Mouse (Mus musculus): ENCODE results near the gene Cabp7. TPM values are rescaled to one million over a fixed set of nuclear protein-coding genes. Genes with fewer than 3 reads are reported as not detected.

The Cabp7 gene
- polyA plus RNA-seq, 1 experiment from 2014 or later, result 5.1 TPM

DNA sequence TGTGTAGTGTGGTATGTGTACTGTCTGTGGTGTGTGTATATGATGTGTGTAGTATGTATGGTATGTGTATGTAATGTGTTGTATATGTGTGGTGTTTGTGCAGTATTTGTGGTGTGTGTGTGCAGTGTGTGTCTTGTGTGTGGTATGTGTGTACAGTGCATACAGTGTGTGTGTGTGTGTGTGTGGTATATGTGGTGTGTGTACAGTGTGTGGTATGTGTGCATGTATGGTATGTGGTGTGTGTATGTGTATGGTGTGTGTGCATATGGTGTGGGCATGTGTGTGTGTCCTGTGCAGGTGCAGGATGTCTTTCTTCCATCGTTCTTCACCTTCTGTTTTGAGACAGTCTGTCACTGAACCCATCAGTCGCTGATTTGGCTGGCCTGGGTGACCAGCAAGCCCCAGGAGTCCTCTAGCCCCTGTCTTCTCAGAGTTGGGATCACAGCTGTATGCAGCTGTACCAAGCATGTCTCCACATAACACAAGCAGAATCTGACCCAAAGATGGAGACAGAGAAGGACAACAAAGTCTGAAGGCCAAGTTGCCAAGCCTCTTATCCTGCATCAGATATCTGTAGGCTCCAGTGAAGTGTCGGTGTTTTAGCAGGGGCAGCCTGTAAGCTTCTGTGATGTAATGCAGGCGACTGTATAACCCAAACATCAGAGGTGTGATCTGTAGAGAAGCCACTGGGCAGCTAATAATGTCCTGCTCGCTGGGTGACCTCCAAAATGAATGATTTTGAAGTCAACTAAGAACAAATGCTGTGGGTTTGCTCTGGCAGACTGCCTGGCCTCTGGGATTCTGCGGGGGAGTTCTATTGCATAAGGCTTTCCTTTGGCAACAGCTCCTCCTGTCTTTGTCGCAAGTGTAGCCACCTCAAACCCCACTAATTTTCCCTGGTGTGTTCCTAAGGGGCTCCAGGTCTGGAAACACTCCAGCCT, 49.3 kb downstream of the Cabp7 start:
- Histone ChIP-seq H3K27me3 (replicated peaks) (no peaks in the 10 kb centered on the region), H3K36me3 (peaks cover 14% of the 10 kb centered on the region), H3K27ac (no peak overlapping the region), H3K9ac (no peak overlapping the region), H3K4me2 (replicated peaks) (no peak overlapping the region), H3K4me3 (no peak overlapping the region), H3K9me3 (no peaks in the 10 kb centered on the region), H3K4me1 (no peaks in the 10 kb centered on the region)
- WGBS, result 64% methylated on average over 7 of the region's 7 CpGs
- ATAC-seq (ENCODE audit: low FRiP score, low read depth), result no peak

DNA sequence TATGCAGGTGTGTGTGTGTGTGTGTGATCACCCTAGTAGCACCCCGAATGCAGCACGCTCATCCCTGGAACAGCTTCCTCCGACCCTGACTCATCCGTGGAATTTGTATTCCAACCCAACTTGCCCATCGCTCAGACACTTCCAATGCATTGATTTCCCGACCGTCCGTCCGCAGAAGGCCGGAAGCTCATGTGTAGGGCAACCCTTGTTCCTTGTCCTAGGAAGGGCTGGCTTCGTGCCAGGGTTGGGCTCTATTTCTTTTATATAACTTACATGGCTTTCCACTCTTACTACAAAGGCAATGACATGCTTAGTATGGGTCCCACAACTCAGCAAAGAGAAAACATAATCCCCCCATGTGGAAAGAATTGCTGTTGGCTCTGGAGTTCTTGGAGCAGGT, 54.4 kb downstream of the Cabp7 start:
- Histone ChIP-seq H3K9ac (no peak overlapping the region), H3K4me3 (no peak overlapping the region), H3K27ac (no peak overlapping the region), H3K4me2 (replicated peaks) (no peak overlapping the region), H3K27me3 (replicated peaks) (no peaks in the 10 kb centered on the region), H3K9me3 (no peaks in the 10 kb centered on the region), H3K36me3 (no peaks in the 10 kb centered on the region), H3K4me1 (no peaks in the 10 kb centered on the region)
- 90% methylated on average over 11 of the region's 11 CpGs for WGBS
- no peak for ATAC-seq (ENCODE audit: low FRiP score, low read depth)

DNA sequence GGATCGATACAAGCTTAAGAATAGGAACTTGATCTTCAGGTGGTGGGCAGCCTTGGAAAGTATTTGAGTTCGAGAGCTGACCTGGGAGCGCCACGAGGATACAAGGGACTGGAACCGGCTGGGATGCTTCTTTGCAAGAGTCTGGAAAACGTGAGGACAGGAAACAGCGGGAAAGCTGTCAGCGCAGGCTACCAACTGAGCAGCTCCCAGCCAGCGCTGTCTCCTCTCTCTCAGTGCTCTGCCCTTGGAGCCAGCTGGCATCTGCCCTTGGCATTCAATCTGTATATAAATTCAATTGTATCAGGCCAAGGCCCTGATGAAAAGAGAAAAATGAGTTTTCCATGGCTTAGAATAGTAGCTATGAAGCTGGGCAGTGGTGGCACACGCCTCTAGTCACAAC, 55.4 kb downstream of the Cabp7 start:
- Histone ChIP-seq H3K9ac (no peak overlapping the region), H3K27ac (no peak overlapping the region), H3K9me3 (no peaks in the 10 kb centered on the region), H3K36me3 (no peaks in the 10 kb centered on the region), H3K4me2 (replicated peaks) (no peak overlapping the region), H3K4me3 (no peak overlapping the region), H3K4me1 (no peaks in the 10 kb centered on the region), H3K27me3 (replicated peaks) (no peaks in the 10 kb centered on the region)
- no peak for ATAC-seq (ENCODE audit: low FRiP score, low read depth)
- 68% methylated on average over 10 of the region's 10 CpGs for WGBS

DNA sequence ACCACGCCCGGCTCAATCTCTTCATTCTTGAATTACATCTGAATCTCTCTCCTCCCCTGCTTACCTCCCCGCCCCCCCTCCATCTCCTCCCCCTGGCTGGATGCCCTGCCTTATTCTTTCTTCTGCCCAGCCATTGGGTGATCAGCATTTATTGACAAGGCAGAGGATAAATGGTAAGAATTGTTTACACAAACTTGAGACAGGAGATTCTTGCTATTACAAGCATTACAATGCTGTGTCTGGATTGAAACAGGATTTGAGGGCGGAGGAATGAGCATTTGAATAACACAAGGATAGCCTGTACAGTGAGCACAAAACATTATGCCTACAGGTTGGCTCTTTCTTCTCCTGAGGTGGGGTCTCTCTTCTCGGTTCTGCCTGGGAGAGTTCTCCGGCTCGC, 56.2 kb downstream of the Cabp7 start:
- no peak overlapping the region for H3K4me3 ChIP-seq
- no peaks in the 10 kb centered on the region for H3K9me3 ChIP-seq
- H3K4me2 ChIP-seq (replicated peaks), result no peak overlapping the region
- no peak overlapping the region for H3K9ac ChIP-seq
- H3K27ac ChIP-seq, result no peak overlapping the region
- no peaks in the 10 kb centered on the region for H3K36me3 ChIP-seq
- WGBS, result 94% methylated on average over 7 of the region's 7 CpGs
- no peaks in the 10 kb centered on the region for H3K4me1 ChIP-seq
- H3K27me3 ChIP-seq (replicated peaks), result no peaks in the 10 kb centered on the region
- ATAC-seq (ENCODE audit: low FRiP score, low read depth), result no peak

DNA sequence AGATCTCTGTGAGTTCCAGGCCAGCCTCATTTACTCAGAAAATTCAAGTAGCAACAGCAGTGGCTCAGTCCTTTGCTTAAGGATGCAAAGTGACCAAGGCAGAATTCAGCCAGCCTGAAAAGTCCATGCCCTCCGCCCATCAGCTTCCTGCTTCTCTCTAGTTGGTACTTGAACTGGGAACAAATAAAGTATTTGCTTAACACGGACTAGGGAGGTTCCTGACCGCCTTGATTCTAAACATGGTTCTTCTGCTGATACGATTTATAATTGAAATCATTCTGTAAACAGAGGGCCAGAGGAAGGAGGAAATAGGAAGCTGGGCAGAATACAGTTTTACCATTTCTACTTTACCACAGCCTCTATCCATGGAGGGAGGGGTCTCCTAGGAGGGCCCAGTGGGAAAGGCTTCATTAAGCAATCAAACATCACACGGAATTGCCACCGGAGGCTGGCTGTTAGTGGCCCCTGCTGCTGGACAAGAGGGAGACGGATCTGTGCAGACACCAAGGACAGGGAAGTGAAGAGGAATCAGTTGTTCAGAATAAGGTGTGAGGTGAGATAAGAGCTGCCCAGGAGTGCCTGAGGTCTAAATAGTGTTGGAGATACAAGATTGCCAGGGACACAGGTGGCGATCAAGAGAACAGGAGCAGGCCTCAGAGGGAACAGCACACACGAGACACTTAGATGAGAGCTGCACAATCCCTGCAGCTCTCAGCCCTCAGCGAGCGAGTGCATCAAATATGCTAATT, 57.8 kb downstream of the Cabp7 start:
- 51% methylated on average over 11 of the region's 11 CpGs for WGBS
- no peak overlapping the region for H3K9ac ChIP-seq
- H3K4me1 ChIP-seq, result no peaks in the 10 kb centered on the region

DNA sequence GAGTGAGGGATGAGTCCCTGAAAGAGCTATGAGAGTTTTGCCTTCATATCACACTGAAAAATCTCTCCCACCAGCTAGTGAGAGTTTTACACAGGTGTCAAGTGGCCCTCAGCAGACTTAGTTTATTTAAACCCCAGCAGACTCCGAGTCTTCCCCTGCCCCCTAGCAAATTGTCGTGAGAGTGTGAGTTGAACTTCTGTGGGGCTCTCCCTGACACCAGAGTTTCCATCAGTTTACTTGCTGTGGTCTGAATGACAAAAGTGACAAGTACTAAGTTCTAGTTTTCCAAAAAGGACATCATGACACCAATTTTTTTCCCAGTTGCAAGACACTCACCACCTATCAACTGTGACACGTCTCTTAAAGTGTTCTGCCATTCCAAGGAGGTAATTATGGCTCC, 58.7 kb downstream of the Cabp7 start:
- H3K27me3 ChIP-seq (replicated peaks), result no peaks in the 10 kb centered on the region
- no peak overlapping the region for H3K4me3 ChIP-seq
- H3K27ac ChIP-seq, result no peak overlapping the region
- H3K9ac ChIP-seq, result no peak overlapping the region
- H3K4me2 ChIP-seq (replicated peaks), result no peak overlapping the region
- H3K36me3 ChIP-seq, result peaks cover 12% of the 10 kb centered on the region
- H3K9me3 ChIP-seq, result no peaks in the 10 kb centered on the region
- no peak for ATAC-seq (ENCODE audit: low FRiP score, low read depth)
- 55% methylated on average over 3 of the region's 3 CpGs for WGBS
- H3K4me1 ChIP-seq, result no peaks in the 10 kb centered on the region

More for the DNA sequence above, 57.8 kb downstream of the Cabp7 start:
- H3K27ac ChIP-seq, result no peak overlapping the region
- H3K36me3 ChIP-seq, result 0 out of 2 replicates have a peak, but pooled peaks cover 4% of the 10 kb centered on the region
- no peak overlapping the region for H3K4me3 ChIP-seq
- ATAC-seq (ENCODE audit: low FRiP score, low read depth), result no peak
- no peaks in the 10 kb centered on the region for H3K27me3 ChIP-seq (replicated peaks)
- no peaks in the 10 kb centered on the region for H3K9me3 ChIP-seq
- no peak overlapping the region for H3K4me2 ChIP-seq (replicated peaks)

DNA sequence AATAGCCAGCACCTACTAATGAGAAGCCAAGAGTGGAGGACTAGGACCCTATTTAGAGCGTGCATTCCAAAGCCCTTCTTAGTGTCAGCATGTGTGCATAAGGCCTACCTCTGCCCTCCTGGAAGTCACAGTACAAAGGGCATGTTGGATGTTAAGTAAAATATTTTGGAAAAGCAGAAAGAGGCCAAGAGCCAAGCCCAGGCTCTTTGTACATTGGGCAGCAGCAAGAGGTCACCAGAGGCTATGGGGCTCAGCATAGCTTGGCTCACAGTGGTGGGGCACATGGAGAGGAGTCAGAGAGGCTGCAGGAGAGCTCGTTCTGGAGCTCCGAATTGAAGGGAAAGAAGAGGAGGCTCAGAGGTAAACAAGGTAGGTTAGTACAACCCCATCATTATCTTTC, 59.6 kb downstream of the Cabp7 start:
- Histone ChIP-seq H3K9me3 (no peaks in the 10 kb centered on the region), H3K4me2 (replicated peaks) (no peak overlapping the region), H3K36me3 (peaks cover 20% of the 10 kb centered on the region), H3K9ac (no peak overlapping the region), H3K27me3 (replicated peaks) (no peaks in the 10 kb centered on the region), H3K4me1 (no peaks in the 10 kb centered on the region), H3K27ac (no peak overlapping the region), H3K4me3 (no peak overlapping the region)
- no peak for ATAC-seq (ENCODE audit: low FRiP score, low read depth)
- WGBS, result 79% methylated on average over 3 of the region's 3 CpGs

Other genes with a start within 250 kb of the Cabp7 start
- gene Mtmr3, start 151.9 kb downstream of the Cabp7 start, polyA plus RNA-seq (2016; fragmentation: Nextera tagmentation; extraction: Ambion mirVana), result 38.3 and 42.0 TPM in 2 replicates
- not detected in 2 replicates for gene Gm11032, start 126.7 kb downstream of the Cabp7 start, polyA plus RNA-seq (2016; fragmentation: Nextera tagmentation; extraction: Ambion mirVana)
- gene Ascc2, start 109.0 kb downstream of the Cabp7 start, polyA plus RNA-seq (2016; fragmentation: Nextera tagmentation; extraction: Ambion mirVana), result 28.6 and 28.8 TPM in 2 replicates
- gene Uqcr10, start 42.4 kb downstream of the Cabp7 start, polyA plus RNA-seq (2016; fragmentation: Nextera tagmentation; extraction: Ambion mirVana), result 518 and 541 TPM in 2 replicates
- gene Zmat5, start 42.1 kb downstream of the Cabp7 start, polyA plus RNA-seq (2016; fragmentation: Nextera tagmentation; extraction: Ambion mirVana), result 79.2 and 82.7 TPM in 2 replicates
- gene Nf2, start 102.8 kb upstream of the Cabp7 start, polyA plus RNA-seq (2016; fragmentation: Nextera tagmentation; extraction: Ambion mirVana), result 77.2 and 78.4 TPM in 2 replicates
- gene Nipsnap1, start 127.2 kb upstream of the Cabp7 start, polyA plus RNA-seq (2016; fragmentation: Nextera tagmentation; extraction: Ambion mirVana), result 96.6 and 101 TPM in 2 replicates
- gene Thoc5, start 148.5 kb upstream of the Cabp7 start, polyA plus RNA-seq (2016; fragmentation: Nextera tagmentation; extraction: Ambion mirVana), result 51.1 and 53.6 TPM in 2 replicates
- gene Nefh, start 201.3 kb upstream of the Cabp7 start, polyA plus RNA-seq (2016; fragmentation: Nextera tagmentation; extraction: Ambion mirVana), result 3.4 and 5.4 TPM in 2 replicates
- gene Ap1b1, start 240.0 kb upstream of the Cabp7 start, polyA plus RNA-seq (2016; fragmentation: Nextera tagmentation; extraction: Ambion mirVana), result 71.9 and 82.7 TPM in 2 replicates